Mouse (Mus musculus) cerebellum, adult 2 months (tissue): ENCODE measurements around the gene Nrxn2.

Experiments
- CTCF ChIP-seq: fragments of 200-500 bp; IDR thresholded peaks from 2 replicates; pipeline ENCODE4 v1.5.1; 2011; ENCODE audit warnings: low read depth, mild to moderate bottlenecking, control low read depth, low read length, moderate library complexity, borderline replicate concordance; ENCODE audit not compliant: insufficient read depth
- POLR2A ChIP-seq: fragments of 200-500 bp; IDR thresholded peaks from 2 replicates; pipeline ENCODE4 v1.6.1; 2011; ENCODE audit warnings: low read length, control low read depth, borderline replicate concordance; ENCODE audit not compliant: insufficient read depth

DNA sequence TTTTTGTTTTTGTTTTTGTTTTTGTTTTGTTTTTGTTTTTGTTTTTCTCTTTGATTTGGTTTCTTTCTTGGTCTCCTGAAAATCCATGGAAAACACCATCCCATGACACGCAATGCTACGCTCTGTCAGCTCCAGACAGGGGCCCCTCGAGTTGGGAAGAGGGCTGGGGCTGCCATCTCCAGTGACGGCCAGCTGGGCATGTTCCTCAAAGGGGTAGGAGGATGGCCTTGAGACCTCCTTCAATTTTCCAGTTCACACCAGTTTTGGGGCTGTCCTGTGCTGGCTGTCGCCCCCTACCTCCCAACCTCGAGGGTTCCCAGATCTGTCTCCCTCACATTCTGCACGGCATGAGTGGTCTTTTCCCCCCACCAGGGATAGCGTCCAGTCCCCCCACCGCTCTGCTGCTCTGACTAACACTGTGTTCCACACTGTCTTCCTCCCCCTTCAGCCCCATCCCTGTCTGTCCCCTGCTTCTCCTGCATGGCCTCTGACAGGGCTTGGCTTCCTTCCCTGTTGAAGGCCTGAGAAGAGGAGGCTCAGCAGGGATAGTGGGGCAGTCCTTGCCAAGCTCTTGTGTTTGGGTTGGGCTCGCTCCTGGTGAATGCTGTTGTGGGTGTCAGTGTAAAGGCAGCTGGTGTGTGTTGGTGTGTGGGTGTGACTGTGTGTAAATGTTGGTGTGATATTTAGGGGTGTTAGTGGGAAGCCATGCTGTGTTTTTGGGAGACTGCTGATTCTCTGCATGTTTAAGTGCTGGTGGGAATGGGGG is 46.0 kb downstream of the Nrxn2 start:
- TF ChIP-seq CTCF = no peak
- no peak for TF ChIP-seq POLR2A
